13 mouse cellular contexts compared by ENCODE assay signal in the genomic region with DNA sequence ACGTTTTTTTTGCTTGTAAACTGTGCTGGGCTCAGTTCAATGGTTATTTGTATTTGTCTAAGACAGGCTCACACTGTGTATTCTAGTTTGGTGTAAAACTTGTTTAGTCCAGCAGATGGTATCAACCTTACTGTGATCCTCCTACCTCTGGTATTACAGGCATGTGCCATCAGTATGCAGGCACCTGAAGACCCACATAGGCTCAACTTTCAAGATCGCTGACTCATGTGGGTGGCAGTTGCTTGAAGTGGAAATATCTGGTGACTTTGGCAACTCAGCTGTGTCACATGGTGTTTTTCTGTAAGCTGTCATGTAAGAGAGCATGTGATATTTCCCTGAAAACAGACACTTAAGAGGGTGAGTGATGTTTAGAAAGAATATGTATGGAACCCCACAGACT.
A peak's percentile ranks its signal among the peaks of the same experiment; 100 is the strongest.
DNase-seq lines count a peak whose midpoint lies in the region; ATAC-seq and TF ChIP-seq lines count a peak whose summit lies in the region.
"Had no signal": no experiment of that assay in that cellular context is flagged by ENCODE, and none has a peak within 500 bp of the region (broad histone marks: within the 10 kb centered on the region; RNA-seq: fewer than 3 reads in every experiment).

No protein-coding gene starts in this region.

- H3K4me3 ChIP-seq in hindbrain, postnatal 0 days (ENCODE audit: low read length) = no peak overlapping the region
- H3K4me3 ChIP-seq in hindbrain, embryonic 12.5 days = no peak overlapping the region
- no peak overlapping the region for H3K4me3 ChIP-seq in MEL (ENCODE audit: control insufficient read depth in 1 of 2, insufficient read depth in 1 of 2, low read depth in 2 of 2, low read length in 2 of 2)
- H3K4me3 ChIP-seq in hindbrain, embryonic 11.5 days (ENCODE audit: low read depth, low read length) = no peak overlapping the region
- H3K4me3 ChIP-seq: forebrain, embryonic 10.5 days; hindbrain, embryonic 15.5 days; neural tube, embryonic 15.5 days had no signal

- no peaks in the 10 kb centered on the region for H3K4me1 ChIP-seq in hindbrain, postnatal 0 days (ENCODE audit: insufficient read depth, low read length)
- no peaks in the 10 kb centered on the region for H3K4me1 ChIP-seq in hindbrain, embryonic 12.5 days
- peaks cover 0 to 5% of the 10 kb centered on the region in 2 experiments; a peak in 1 of 4 replicates for H3K4me1 ChIP-seq in MEL (ENCODE audit: control insufficient read depth in 1 of 2, insufficient read depth in 2 of 2, low read length in 2 of 2)
- no peaks in the 10 kb centered on the region for H3K4me1 ChIP-seq in hindbrain, embryonic 11.5 days (replicated peaks; ENCODE audit: control insufficient read depth, insufficient read depth, low read length)
- H3K4me1 ChIP-seq: forebrain, embryonic 10.5 days; hindbrain, embryonic 15.5 days; neural tube, embryonic 15.5 days had no signal

- no peaks in the 10 kb centered on the region for H3K27me3 ChIP-seq in hindbrain, postnatal 0 days (ENCODE audit: insufficient read depth, low read length)
- H3K27me3 ChIP-seq in hindbrain, embryonic 12.5 days = no peaks in the 10 kb centered on the region
- no peaks in the 10 kb centered on the region for H3K27me3 ChIP-seq in MEL (ENCODE audit: control insufficient read depth in 1 of 2, insufficient read depth in 2 of 2, low read length in 2 of 2)
- H3K27me3 ChIP-seq in hindbrain, embryonic 11.5 days (ENCODE audit: control insufficient read depth, insufficient read depth, low read length) = no peaks in the 10 kb centered on the region
- H3K27me3 ChIP-seq: hindbrain, embryonic 15.5 days; neural tube, embryonic 15.5 days had no signal

- TF ChIP-seq RAD21 in MEL (IDR thresholded peaks at IDR 0.05; ENCODE audit: low read depth, low read length) = no peak

- no peak for DNase-seq in hindbrain, postnatal 0 days (ENCODE audit: low spot score)
- peak; percentile 19 for DNase-seq in MEL (ENCODE audit: low read depth, low spot score)
- peak; percentile 13 to 32 for DNase-seq in lung, postnatal 4 days
- DNase-seq in heart, postnatal 4 days = no peak
- DNase-seq in urinary bladder, postnatal 25 days (ENCODE audit: low spot score) = no peak
- no peak for DNase-seq in hindbrain, embryonic 11.5 days (ENCODE audit: low spot score)
- DNase-seq: kidney, adult 8-10 months had no signal

- H3K9me3 ChIP-seq in hindbrain, postnatal 0 days (ENCODE audit: low read length) = no peaks in the 10 kb centered on the region
- no peaks in the 10 kb centered on the region for H3K9me3 ChIP-seq in hindbrain, embryonic 12.5 days (replicated peaks)
- no peaks in the 10 kb centered on the region for H3K9me3 ChIP-seq in MEL (replicated peaks; ENCODE audit: insufficient read depth, low read length)
- no peaks in the 10 kb centered on the region for H3K9me3 ChIP-seq in hindbrain, embryonic 11.5 days (ENCODE audit: control insufficient read depth, low read length)
- H3K9me3 ChIP-seq: forebrain, embryonic 10.5 days; hindbrain, embryonic 15.5 days; neural tube, embryonic 15.5 days had no signal

- no peaks in the 10 kb centered on the region for H3K36me3 ChIP-seq in hindbrain, postnatal 0 days (ENCODE audit: insufficient read depth, low read length)
- H3K36me3 ChIP-seq in hindbrain, embryonic 12.5 days = no peaks in the 10 kb centered on the region
- no peaks in the 10 kb centered on the region for H3K36me3 ChIP-seq in MEL (ENCODE audit: control insufficient read depth in 1 of 2, insufficient read depth in 2 of 2, low read length in 2 of 2)
- H3K36me3 ChIP-seq in hindbrain, embryonic 11.5 days (ENCODE audit: control insufficient read depth, insufficient read depth, low read length) = no peaks in the 10 kb centered on the region
- H3K36me3 ChIP-seq: forebrain, embryonic 10.5 days; hindbrain, embryonic 15.5 days; neural tube, embryonic 15.5 days had no signal

- H3K27ac ChIP-seq in hindbrain, postnatal 0 days = no peak overlapping the region
- no peak overlapping the region for H3K27ac ChIP-seq in hindbrain, embryonic 12.5 days
- no peak overlapping the region for H3K27ac ChIP-seq in MEL (ENCODE audit: control insufficient read depth, low read depth, low read length)
- no peak overlapping the region for H3K27ac ChIP-seq in hindbrain, embryonic 11.5 days (ENCODE audit: low read depth, low read length)
- H3K27ac ChIP-seq: forebrain, embryonic 10.5 days; hindbrain, embryonic 15.5 days; neural tube, embryonic 15.5 days had no signal

- ATAC-seq in hindbrain, postnatal 0 days = no peak
- ATAC-seq in hindbrain, embryonic 12.5 days (ENCODE audit: low FRiP score) = no peak
- peak; percentile 46 to 69; a peak in 3 of 4 replicates for ATAC-seq in hematopoietic stem cell, adult 5-6 weeks (replicated peaks in 1 of 2; ENCODE audit: insufficient read depth in 1 of 2, low FRiP score in 2 of 2, low TSS enrichment in 1 of 2, low read depth in 1 of 2, poor library complexity in 2 of 2, severe bottlenecking in 2 of 2)
- ATAC-seq in hindbrain, embryonic 11.5 days (ENCODE audit: low FRiP score) = no peak

- TF ChIP-seq POLR2A in MEL (IDR thresholded peaks at IDR 0.05; ENCODE audit: control insufficient read depth in 1 of 2, insufficient read depth in 1 of 2, low read depth in 1 of 2, low read length in 2 of 2, poor library complexity in 1 of 2) = no peak

- WGBS in hindbrain, postnatal 0 days = 89% methylated on average over 2 of the region's 2 CpGs
- 88% methylated on average over 2 of the region's 2 CpGs for WGBS in hindbrain, embryonic 12.5 days
- WGBS in hindbrain, embryonic 11.5 days = 82% methylated on average over 2 of the region's 2 CpGs

- H3K79me2 ChIP-seq in MEL (ENCODE audit: control insufficient read depth, insufficient read depth, low read length, poor library complexity) = no peaks in the 10 kb centered on the region

- H3K9ac ChIP-seq in hindbrain, postnatal 0 days (replicated peaks; ENCODE audit: low read length) = no peak overlapping the region
- no peak overlapping the region for H3K9ac ChIP-seq in hindbrain, embryonic 12.5 days
- H3K9ac ChIP-seq in MEL (ENCODE audit: control insufficient read depth, low read depth, low read length, poor library complexity, severe bottlenecking) = no peak overlapping the region
- no peak overlapping the region for H3K9ac ChIP-seq in hindbrain, embryonic 11.5 days (ENCODE audit: low read depth, low read length)
- H3K9ac ChIP-seq: hindbrain, embryonic 15.5 days; neural tube, embryonic 15.5 days had no signal

- peak in 1 of 2 experiments; percentile 20; a peak in 1 of 4 replicates for TF ChIP-seq EP300 in MEL (IDR thresholded peaks at IDR 0.05; ENCODE audit: low read depth in 1 of 2, low read length in 2 of 2)

- TF ChIP-seq CTCF in hindbrain, postnatal 0 days (IDR thresholded peaks at IDR 0.05; ENCODE audit: low read depth) = peak; percentile 16; the same call in 1 of the 2 replicates
- TF ChIP-seq CTCF in MEL (IDR thresholded peaks at IDR 0.05 in 2 of 3, conservative IDR thresholded peaks at IDR 0.05 in 1 of 3; ENCODE audit: control insufficient read depth in 1 of 3, insufficient read depth in 1 of 3, low read depth in 2 of 3, low read length in 3 of 3, poor library complexity in 1 of 3, severe bottlenecking in 1 of 3) = no peak

- no peak overlapping the region for H3K4me2 ChIP-seq in hindbrain, postnatal 0 days (ENCODE audit: low read depth, low read length)
- no peak overlapping the region for H3K4me2 ChIP-seq in hindbrain, embryonic 12.5 days (replicated peaks)
- H3K4me2 ChIP-seq in hindbrain, embryonic 11.5 days (replicated peaks; ENCODE audit: low read depth, low read length) = no peak overlapping the region
- H3K4me2 ChIP-seq: hindbrain, embryonic 15.5 days; midbrain, embryonic 11.5 days; neural tube, embryonic 15.5 days had no signal

TF ChIP-seq in MEL, 35 proteins besides CTCF, POLR2A, EP300 and RAD21:
- TF ChIP-seq MEF2A (IDR thresholded peaks at IDR 0.05; ENCODE audit: extremely low read depth, insufficient replicate concordance, low read depth, low read length, poor library complexity, severe bottlenecking) (no peak), BHLHE40 (IDR thresholded peaks at IDR 0.05; ENCODE audit: borderline replicate concordance, low read depth, low read length) (no peak), MAX (IDR thresholded peaks at IDR 0.05; ENCODE audit: low read length) (no peak), ZMIZ1 (IDR thresholded peaks at IDR 0.05; ENCODE audit: low read depth, low read length) (no peak), NELFE (IDR thresholded peaks at IDR 0.05; ENCODE audit: low read depth, low read length) (no peak), ELF1 (IDR thresholded peaks at IDR 0.05; ENCODE audit: low read depth, low read length) (no peak), GABPA (IDR thresholded peaks at IDR 0.05; ENCODE audit: low read depth, low read length) (no peak), ZKSCAN1 (IDR thresholded peaks at IDR 0.05; ENCODE audit: low read depth, low read length) (no peak), MXI1 (IDR thresholded peaks at IDR 0.05; ENCODE audit: low read depth, low read length) (peak; percentile 33; the same call in 1 of the 2 replicates), CHD1 (IDR thresholded peaks at IDR 0.05; ENCODE audit: low read depth, low read length) (no peak), HCFC1 (IDR thresholded peaks at IDR 0.05; ENCODE audit: low read depth, low read length) (no peak), USF1 (IDR thresholded peaks at IDR 0.05; ENCODE audit: low read depth, low read length) (peak; percentile 64; the same call in 1 of the 2 replicates)

Comparison
In these comparisons a context has a peak if more than half of its experiments do, and no peak if none do; other contexts are left out.
1. ATAC-seq: peak in hematopoietic stem cell, adult 5-6 weeks (2 of 2); none in hindbrain, postnatal 0 days (single experiment), hindbrain, embryonic 12.5 days (single experiment) and hindbrain, embryonic 11.5 days (single experiment).
2. DNase-seq: peak in MEL (single experiment) and lung, postnatal 4 days (2 of 2); none in hindbrain, postnatal 0 days (single experiment), heart, postnatal 4 days (single experiment), urinary bladder, postnatal 25 days (single experiment) and hindbrain, embryonic 11.5 days (single experiment).